Mouse (Mus musculus): ENCODE results near the gene Pappa2.

DNA sequence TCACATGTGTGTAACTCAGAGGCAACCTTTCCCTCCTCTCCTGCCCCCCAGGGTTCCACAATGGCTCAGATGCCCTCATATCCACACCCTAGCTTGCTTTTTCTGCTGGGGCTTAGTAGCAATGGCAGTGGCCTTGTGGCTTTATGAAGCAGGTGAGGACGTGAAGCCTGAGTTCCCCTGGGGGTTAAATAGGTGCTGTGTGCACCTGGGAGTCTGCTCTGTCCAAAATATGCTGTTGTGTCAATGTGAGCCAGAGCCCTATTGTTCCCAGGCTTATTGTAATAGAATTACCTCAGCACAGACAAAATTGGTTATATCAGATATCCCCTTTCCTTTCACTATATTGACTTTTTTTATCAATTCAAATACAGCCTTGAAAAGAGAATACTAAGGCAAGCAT, 292.6 kb downstream of the Pappa2 start:
- no peak for TF ChIP-seq EP300 (IDR thresholded peaks at IDR 0.05; ENCODE audit: low read depth)
- no peak for TF ChIP-seq CTCF (IDR thresholded peaks at IDR 0.05; ENCODE audit: low read depth)

All from liver, embryonic 14.5 days (tissue).